Mouse (Mus musculus): Measurements from ENCODE around the gene Tmem150a. TPM values are rescaled to one million over a fixed set of nuclear protein-coding genes. Genes with fewer than 3 reads are reported as not detected.

The Tmem150a gene
- polyA plus RNA-seq, 2 experiments = 39.0 to 43.6 TPM

DNA sequence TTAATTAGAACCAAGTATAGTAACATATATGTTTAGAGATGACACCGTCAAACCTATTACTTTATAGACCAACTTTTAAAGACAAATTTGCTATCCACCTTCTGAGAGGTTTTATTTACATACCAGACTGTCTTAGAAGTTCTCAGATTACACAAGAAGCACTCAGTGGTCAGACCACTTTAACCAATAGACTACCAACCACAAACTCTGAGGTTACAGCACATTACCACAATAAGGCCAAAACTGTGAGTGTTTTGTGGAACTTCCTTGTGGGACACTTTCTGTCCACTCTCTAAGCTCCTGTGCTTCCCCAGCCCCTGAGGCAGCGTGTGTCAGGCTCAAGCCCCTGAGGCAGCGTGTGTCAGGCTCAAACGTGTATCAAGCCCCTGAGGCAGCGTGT lies 26.2 kb upstream of the Tmem150a start:
- Histone ChIP-seq H3K9me3 (ENCODE audit: control insufficient read depth, low read length) (no peaks in the 10 kb centered on the region), H3K4me2 (ENCODE audit: low read depth) (no peak overlapping the region), H3K36me3 (replicated peaks; ENCODE audit: control insufficient read depth, insufficient read depth, low read depth) (peaks cover 91% of the 10 kb centered on the region), H3K27me3 (ENCODE audit: control insufficient read depth, insufficient read depth, low read length) (no peaks in the 10 kb centered on the region), H3K9ac (replicated peaks) (no peak overlapping the region), H3K27ac (no peak overlapping the region), H3K4me1 (replicated peaks; ENCODE audit: control insufficient read depth in 2 of 2, insufficient read depth in 2 of 2, low read length in 1 of 2) (peaks cover 7 to 8% of the 10 kb centered on the region in 2 experiments), H3K4me3 (ENCODE audit: insufficient read depth in 1 of 2, low read depth in 2 of 2, low read length in 2 of 2) (no peak overlapping the region)
- TF ChIP-seq EP300 (IDR thresholded peaks at IDR 0.05; ENCODE audit: low read depth) = no peak
- no peak for TF ChIP-seq CTCF (IDR thresholded peaks at IDR 0.05; ENCODE audit: low read depth)
- 89% methylated on average over 5 of the region's 5 CpGs for WGBS (ENCODE audit: insufficient replicate concordance)
- ATAC-seq (ENCODE audit: insufficient read depth) = no peak
- no peak for DNase-seq (ENCODE audit: low read depth in 3 of 3, low spot score in 3 of 3)

DNA sequence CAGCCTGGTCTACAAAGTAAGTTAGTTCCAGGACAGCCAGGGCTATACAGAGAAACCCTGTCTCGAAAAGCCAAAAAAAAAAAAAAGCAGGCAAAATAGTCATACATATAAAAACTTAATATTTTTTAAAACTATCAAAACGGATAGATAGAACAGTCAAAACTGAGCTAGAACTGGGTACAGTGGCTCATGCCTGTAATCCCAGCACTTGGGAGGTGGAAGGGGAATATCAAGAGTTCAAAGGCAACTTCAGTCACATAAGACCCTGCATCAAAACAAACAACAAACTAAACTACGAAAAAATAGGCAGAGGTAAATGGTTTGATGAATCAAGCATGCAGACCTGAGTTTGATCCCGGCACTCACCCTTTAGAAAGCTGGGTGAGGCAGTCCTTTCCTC lies 25.1 kb upstream of the Tmem150a start:
- Histone ChIP-seq H3K4me1 (replicated peaks; ENCODE audit: control insufficient read depth in 2 of 2, insufficient read depth in 2 of 2, low read length in 1 of 2) (peaks cover 0 to 1% of the 10 kb centered on the region in 2 experiments; a peak in 1 of 4 replicates), H3K27ac (no peak overlapping the region), H3K4me3 (ENCODE audit: insufficient read depth in 1 of 2, low read depth in 2 of 2, low read length in 2 of 2) (no peak overlapping the region), H3K9ac (replicated peaks) (no peak overlapping the region), H3K27me3 (ENCODE audit: control insufficient read depth, insufficient read depth, low read length) (no peaks in the 10 kb centered on the region), H3K4me2 (ENCODE audit: low read depth) (no peak overlapping the region), H3K9me3 (ENCODE audit: control insufficient read depth, low read length) (no peaks in the 10 kb centered on the region), H3K36me3 (replicated peaks; ENCODE audit: control insufficient read depth, insufficient read depth, low read depth) (peaks cover 90% of the 10 kb centered on the region)
- ATAC-seq (ENCODE audit: insufficient read depth) (no peak), DNase-seq (ENCODE audit: low read depth in 3 of 3, low spot score in 3 of 3) (no peak)
- 84% methylated on average over 4 of the region's 4 CpGs for WGBS (ENCODE audit: insufficient replicate concordance)
- TF ChIP-seq CTCF (IDR thresholded peaks at IDR 0.05; ENCODE audit: low read depth) = no peak
- TF ChIP-seq EP300 (IDR thresholded peaks at IDR 0.05; ENCODE audit: low read depth) = no peak

- Histone ChIP-seq H3K27ac (no peak overlapping the region), H3K9me3 (ENCODE audit: control insufficient read depth, low read length) (no peaks in the 10 kb centered on the region), H3K4me2 (ENCODE audit: low read depth) (no peak overlapping the region), H3K4me1 (replicated peaks; ENCODE audit: control insufficient read depth in 2 of 2, insufficient read depth in 2 of 2, low read length in 1 of 2) (no peaks in the 10 kb centered on the region), H3K27me3 (ENCODE audit: control insufficient read depth, insufficient read depth, low read length) (no peaks in the 10 kb centered on the region), H3K36me3 (replicated peaks; ENCODE audit: control insufficient read depth, insufficient read depth, low read depth) (peaks cover 93% of the 10 kb centered on the region), H3K9ac (replicated peaks) (no peak overlapping the region), H3K4me3 (ENCODE audit: insufficient read depth in 1 of 2, low read depth in 2 of 2, low read length in 2 of 2) (no peak overlapping the region)
- TF ChIP-seq CTCF (IDR thresholded peaks at IDR 0.05; ENCODE audit: low read depth) (no peak), EP300 (IDR thresholded peaks at IDR 0.05; ENCODE audit: low read depth) (no peak)
- DNase-seq (ENCODE audit: low read depth in 3 of 3, low spot score in 3 of 3) (no peak), ATAC-seq (ENCODE audit: insufficient read depth) (no peak)
- 67% methylated on average over 5 of the region's 5 CpGs for WGBS (ENCODE audit: insufficient replicate concordance)
Observed at GRCm38 (mm10) chr6:72333111-72333510, 22.1 kb upstream of the Tmem150a start.

DNA sequence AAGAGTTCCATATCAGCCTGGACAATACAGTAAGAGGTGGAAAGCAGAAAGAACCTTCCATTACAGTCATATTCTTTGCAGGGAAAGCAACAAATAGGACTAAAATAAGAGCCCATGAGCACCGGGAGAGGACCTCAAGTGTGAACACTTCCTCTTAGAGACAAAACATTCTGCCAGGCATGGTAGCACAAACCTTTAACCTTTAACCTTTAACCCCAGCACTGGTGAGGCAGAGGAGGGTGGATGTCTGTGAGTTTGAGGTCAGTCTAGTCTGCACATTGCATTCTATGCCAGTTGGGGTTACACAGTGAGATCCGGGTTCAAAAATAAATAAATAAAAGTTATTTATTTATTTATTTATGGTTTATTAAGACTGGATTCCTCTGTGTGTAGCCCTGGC lies 14.8 kb upstream of the Tmem150a start:
- DNase-seq (ENCODE audit: low read depth in 3 of 3, low spot score in 3 of 3) = no peak
- Histone ChIP-seq H3K9me3 (ENCODE audit: control insufficient read depth, low read length) (no peaks in the 10 kb centered on the region), H3K9ac (replicated peaks) (no peak overlapping the region), H3K36me3 (replicated peaks; ENCODE audit: control insufficient read depth, insufficient read depth, low read depth) (peaks cover 44% of the 10 kb centered on the region), H3K4me1 (replicated peaks; ENCODE audit: control insufficient read depth in 2 of 2, insufficient read depth in 2 of 2, low read length in 1 of 2) (peaks cover 5 to 12% of the 10 kb centered on the region in 2 experiments), H3K27ac (no peak overlapping the region), H3K4me2 (ENCODE audit: low read depth) (no peak overlapping the region), H3K27me3 (ENCODE audit: control insufficient read depth, insufficient read depth, low read length) (no peaks in the 10 kb centered on the region), H3K4me3 (ENCODE audit: insufficient read depth in 1 of 2, low read depth in 2 of 2, low read length in 2 of 2) (no peak overlapping the region)
- ATAC-seq (ENCODE audit: insufficient read depth) = no peak
- WGBS (ENCODE audit: insufficient replicate concordance) = 57% methylated on average over 2 of the region's 2 CpGs
- TF ChIP-seq CTCF (IDR thresholded peaks at IDR 0.05; ENCODE audit: low read depth) (no peak), EP300 (IDR thresholded peaks at IDR 0.05; ENCODE audit: low read depth) (no peak)

DNA sequence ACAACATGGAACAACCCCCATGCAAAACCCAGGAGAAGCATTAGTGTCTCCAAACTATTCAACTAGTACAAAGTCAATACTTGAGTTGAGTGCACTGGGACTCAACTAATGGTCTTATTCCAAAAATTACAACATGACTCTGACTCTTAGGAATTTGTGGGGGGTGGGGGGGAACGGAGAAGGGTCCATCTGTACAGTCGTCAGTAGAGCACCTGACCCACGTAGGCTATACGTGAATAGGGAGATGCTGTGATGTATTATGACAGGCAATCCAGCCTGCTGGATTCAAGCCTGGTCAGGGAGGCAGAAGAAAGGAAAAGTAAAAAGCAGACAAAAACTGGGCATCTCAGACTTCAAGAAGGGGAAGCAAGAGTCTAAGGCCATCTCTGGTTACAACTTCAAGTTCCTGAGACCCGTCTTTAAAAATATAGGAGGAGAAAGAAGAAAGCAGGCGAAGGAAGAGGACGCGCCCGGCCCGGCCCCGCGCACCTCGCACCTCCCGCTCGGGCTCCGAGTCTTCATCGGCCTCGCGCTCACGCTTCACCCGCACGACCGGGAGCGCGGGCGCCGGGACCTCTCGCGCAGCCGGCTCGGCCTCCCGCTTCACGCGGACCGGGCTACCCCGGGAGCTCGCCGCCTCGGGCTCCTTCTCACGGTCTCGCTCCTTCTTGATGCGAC lies 10.7 kb upstream of the Tmem150a start:
- peak overlapping the region; percentile 83 for H3K9ac ChIP-seq (replicated peaks)
- H3K4me1 ChIP-seq (replicated peaks; ENCODE audit: control insufficient read depth in 2 of 2, insufficient read depth in 2 of 2, low read length in 1 of 2) = peaks cover 24 to 31% of the 10 kb centered on the region in 2 experiments
- no peak for TF ChIP-seq CTCF (IDR thresholded peaks at IDR 0.05; ENCODE audit: low read depth)
- TF ChIP-seq EP300 (IDR thresholded peaks at IDR 0.05; ENCODE audit: low read depth) = no peak
- DNase-seq (ENCODE audit: low read depth in 3 of 3, low spot score in 3 of 3) (no peak), ATAC-seq (ENCODE audit: insufficient read depth) (peak; percentile 70)
- peak overlapping the region; percentile 99 for H3K4me2 ChIP-seq (ENCODE audit: low read depth)
- H3K27ac ChIP-seq = peak overlapping the region; percentile 70
- peaks cover 19% of the 10 kb centered on the region for H3K36me3 ChIP-seq (replicated peaks; ENCODE audit: control insufficient read depth, insufficient read depth, low read depth)
- peak overlapping the region; percentile 93 to 99 for H3K4me3 ChIP-seq (ENCODE audit: insufficient read depth in 1 of 2, low read depth in 2 of 2, low read length in 2 of 2)
- WGBS (ENCODE audit: insufficient replicate concordance) = under 1% methylated on average over 42 of the region's 42 CpGs
- no peaks in the 10 kb centered on the region for H3K9me3 ChIP-seq (ENCODE audit: control insufficient read depth, low read length)
- no peaks in the 10 kb centered on the region for H3K27me3 ChIP-seq (ENCODE audit: control insufficient read depth, insufficient read depth, low read length)

Data from liver, embryonic 14.5 days (tissue).